Mouse (Mus musculus) liver, postnatal 0 days (tissue): ENCODE results near the gene Zan.

ENCODE experiments used
- CTCF ChIP-seq: sonication (generic); IDR thresholded peaks from 2 replicates; pipeline ENCODE4 v1.5.1; 2016; ENCODE audit warnings: antibody characterized with exemption, low read depth
- EP300 ChIP-seq: IDR thresholded peaks from 2 replicates; pipeline ENCODE4 v1.6.1; 2016; ENCODE audit warnings: antibody characterized with exemption, low read depth, mild to moderate bottlenecking

DNA sequence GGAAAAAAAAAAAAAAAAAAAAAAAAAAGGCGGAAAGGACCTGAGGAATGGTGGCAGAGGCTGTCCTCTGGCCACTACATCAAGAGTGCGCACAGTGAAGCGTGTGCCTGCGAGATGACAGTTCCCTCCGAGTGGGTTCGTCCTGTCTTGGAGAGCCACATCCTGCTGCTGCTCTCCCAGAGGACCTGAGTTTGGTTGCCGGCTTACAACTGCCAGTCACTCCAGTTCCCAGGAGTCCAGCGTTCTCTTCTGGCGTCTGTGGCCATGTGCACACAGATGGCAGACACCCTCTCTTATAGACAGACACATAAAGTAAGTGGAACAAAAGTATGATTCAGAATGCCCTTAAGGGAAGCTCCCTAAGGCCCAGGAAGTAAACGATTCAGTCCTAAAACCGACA is 99.7 kb downstream of the Zan start:
- TF ChIP-seq CTCF (no peak), EP300 (no peak)
